ENCODE assay signal across 8 mouse cellular contexts in the genomic region with DNA sequence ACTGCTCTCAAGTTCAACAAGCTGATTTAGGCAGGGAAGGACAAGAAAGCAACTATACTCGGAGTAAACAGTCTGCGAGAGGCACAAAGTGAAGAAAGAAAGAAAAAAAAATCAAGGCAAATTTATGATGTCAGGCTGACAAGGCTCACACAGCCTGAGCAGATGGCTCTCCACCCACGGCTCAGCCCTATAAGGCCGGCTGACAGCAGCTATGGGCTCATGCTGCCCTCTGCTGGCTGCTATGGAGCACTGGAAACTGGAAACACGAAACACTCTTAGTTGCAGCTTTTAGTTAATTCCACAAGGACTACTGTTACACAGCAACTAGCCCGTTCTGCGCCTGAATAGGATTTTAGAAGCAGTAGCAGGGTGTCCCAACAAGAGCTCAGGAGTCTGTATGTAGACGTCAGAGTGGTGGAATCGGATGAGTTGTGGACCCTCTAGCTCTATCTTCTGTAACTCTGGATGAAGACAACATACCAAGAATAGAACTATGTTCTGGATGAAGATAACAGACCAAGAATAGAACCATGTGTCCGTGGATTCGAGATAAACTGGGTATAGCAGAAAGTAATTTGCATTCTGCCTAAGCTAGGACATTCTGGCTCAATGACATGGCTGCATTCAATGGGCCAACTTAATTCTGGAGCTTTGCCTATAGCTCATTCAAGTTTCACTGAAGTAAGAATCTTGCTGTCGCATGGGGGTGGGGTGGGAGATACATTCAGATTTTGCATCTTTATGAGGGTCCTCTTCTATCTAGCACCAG. TPM values are rescaled to one million over a fixed set of nuclear protein-coding genes. Genes with fewer than 3 reads are reported as not detected.
DNase-seq lines count a peak whose midpoint lies in the region; ATAC-seq and TF ChIP-seq lines count a peak whose summit lies in the region.

No protein-coding gene starts in this region.

- H3K27ac ChIP-seq in forebrain, postnatal 0 days (ENCODE audit: low read depth, low read length), result peak overlapping the region; percentile 57
- peak overlapping the region; percentile 59; the same call in 1 of the 2 replicates for H3K27ac ChIP-seq in hindbrain, embryonic 10.5 days
- H3K27ac ChIP-seq in lung, embryonic 15.5 days, result no peak overlapping the region

- 0 out of 2 replicates have a peak overlapping the region, but pooled peaks have one; percentile 10 for H3K9ac ChIP-seq in forebrain, postnatal 0 days
- H3K9ac ChIP-seq in lung, embryonic 15.5 days, result no peak overlapping the region

- WGBS in forebrain, postnatal 0 days, result 20% methylated on average over 12 of the region's 12 CpGs
- WGBS in hindbrain, embryonic 10.5 days, result 32% methylated on average over 12 of the region's 12 CpGs
- WGBS in lung, embryonic 15.5 days, result 23% methylated on average over 12 of the region's 12 CpGs

- peak; percentile 75 for ATAC-seq in Patski
- peak; percentile 96 for ATAC-seq in forebrain, postnatal 0 days
- ATAC-seq in lung, embryonic 15.5 days (ENCODE audit: borderline replicate concordance, extremely low read depth, low FRiP score, low TSS enrichment), result peak; percentile 89; the same call in 1 of the 2 replicates

- in situ Hi-C loops in Patski (cut with MboI; ENCODE audit: low pct_unique_long_range_greater_than_20kb), result loop anchor here (10.0 to 25.0 kb wide), 3 partner anchors 367 to 999 kb away; a partner anchor contains a TSS

- no peak overlapping the region for H3K4me3 ChIP-seq in forebrain, postnatal 0 days (ENCODE audit: low read depth, low read length)
- no peak overlapping the region for H3K4me3 ChIP-seq in hindbrain, embryonic 10.5 days
- no peak overlapping the region for H3K4me3 ChIP-seq in lung, embryonic 15.5 days

- H3K27me3 ChIP-seq in Patski, result no peaks in the 10 kb centered on the region
- H3K27me3 ChIP-seq in forebrain, postnatal 0 days (ENCODE audit: insufficient read depth, low read length), result no peaks in the 10 kb centered on the region
- H3K27me3 ChIP-seq in hindbrain, embryonic 10.5 days (ENCODE audit: insufficient read depth, poor library complexity, severe bottlenecking), result no peaks in the 10 kb centered on the region
- H3K27me3 ChIP-seq in lung, embryonic 15.5 days, result no peaks in the 10 kb centered on the region

- no peaks in the 10 kb centered on the region for H3K9me3 ChIP-seq in forebrain, postnatal 0 days (ENCODE audit: low read length)
- no peaks in the 10 kb centered on the region for H3K9me3 ChIP-seq in hindbrain, embryonic 10.5 days
- H3K9me3 ChIP-seq in lung, embryonic 15.5 days, result no peaks in the 10 kb centered on the region

- POLR2A ChIA-PET in Patski (lab: Charles Lee), result no interaction called here

- CTCF ChIA-PET in Patski (lab: Charles Lee), result interaction anchor here (0.7 to 3.5 kb wide), 16 partner anchors 11 to 679 kb away, joined by 3 to 15 read pairs (median 3); no protein-coding TSS in a partner anchor

- peak; percentile 35 for DNase-seq in Patski (ENCODE audit: low read depth, low spot score)
- DNase-seq in cerebellum, adult 18-20 months, result peak; percentile 76 to 86
- peak; percentile 93 for DNase-seq in forebrain, postnatal 0 days
- peak; percentile 69 for DNase-seq in hindbrain, embryonic 10.5 days (ENCODE audit: low spot score)
- peak; percentile 75 to 79 for DNase-seq in layer of hippocampus, adult 8-10 months (ENCODE audit: low spot score in 2 of 2)
- peak; percentile 50 for DNase-seq in ovary, postnatal 14 days (ENCODE audit: low spot score)
- DNase-seq in urinary bladder, postnatal 36 days (ENCODE audit: low spot score in 2 of 2), result peak; percentile 26 to 35

- peaks cover 43% of the 10 kb centered on the region for H3K36me3 ChIP-seq in forebrain, postnatal 0 days (ENCODE audit: insufficient read depth)
- H3K36me3 ChIP-seq in hindbrain, embryonic 10.5 days, result peaks cover 11% of the 10 kb centered on the region; the same call in 1 of the 2 replicates
- no peaks in the 10 kb centered on the region for H3K36me3 ChIP-seq in lung, embryonic 15.5 days

- H3K4me1 ChIP-seq in forebrain, postnatal 0 days (ENCODE audit: insufficient read depth), result no peaks in the 10 kb centered on the region
- peaks cover 3% of the 10 kb centered on the region; the same call in 1 of the 2 replicates for H3K4me1 ChIP-seq in hindbrain, embryonic 10.5 days (replicated peaks)
- 0 out of 2 replicates have a peak, but pooled peaks cover 4% of the 10 kb centered on the region for H3K4me1 ChIP-seq in lung, embryonic 15.5 days

- no peak overlapping the region for H3K4me2 ChIP-seq in forebrain, postnatal 0 days (ENCODE audit: low read depth)
- H3K4me2 ChIP-seq in lung, embryonic 15.5 days, result no peak overlapping the region

- peak; percentile 93 for TF ChIP-seq CTCF in Patski (IDR thresholded peaks at IDR 0.05)
- TF ChIP-seq CTCF in forebrain, postnatal 0 days (IDR thresholded peaks at IDR 0.05; ENCODE audit: low read depth), result peak; percentile 98

RNA-seq across cellular contexts. Expression of a gene that starts 22.5 kb away (rescaled TPM):
- 35.2 TPM for polyA plus RNA-seq in Patski (2021)
- 8.3 and 9.4 TPM in 2 replicates for total RNA-seq in forebrain, postnatal 0 days (2014; rRNA removed)
- 55.7 and 59.8 TPM in 2 replicates for polyA plus RNA-seq in forebrain, postnatal 0 days (2015; fragmentation: Nextera tagmentation; extraction: Ambion mirVana)
- 61.2 and 69.7 TPM in 2 replicates for polyA plus RNA-seq in hindbrain, embryonic 10.5 days (2016; fragmentation: Nextera tagmentation; extraction: Ambion mirVana)
- 10 to 100 TPM; 26.5 to 37.6 (median 31.4) TPM for total RNA-seq in layer of hippocampus, adult 8-10 months (2022)
- 59.0 and 59.3 TPM in 2 replicates for polyA plus RNA-seq in lung, embryonic 15.5 days (2015; fragmentation: Nextera tagmentation; extraction: Ambion mirVana)

RNA-seq across cellular contexts. Expression of a gene that starts 26.9 kb away (rescaled TPM):
- polyA plus RNA-seq in Patski (2021), result 219 TPM
- total RNA-seq in forebrain, postnatal 0 days (2014; rRNA removed), result 120 TPM in 2 replicates
- polyA plus RNA-seq in forebrain, postnatal 0 days (2015; fragmentation: Nextera tagmentation; extraction: Ambion mirVana), result 136 and 142 TPM in 2 replicates
- polyA plus RNA-seq in hindbrain, embryonic 10.5 days (2016; fragmentation: Nextera tagmentation; extraction: Ambion mirVana), result 176 and 214 TPM in 2 replicates
- total RNA-seq in layer of hippocampus, adult 8-10 months (2022), result 100 to 1,000 TPM; 138 to 153 (median 143) TPM
- polyA plus RNA-seq in lung, embryonic 15.5 days (2015; fragmentation: Nextera tagmentation; extraction: Ambion mirVana), result 185 and 188 TPM in 2 replicates

Comparison
In these comparisons a context has a peak if more than half of its experiments do, and no peak if none do; other contexts are left out.
1. DNase-seq: peak in every context shown above with its lines; median percentile 93 in forebrain, postnatal 0 days; 81 in cerebellum, adult 18-20 months; 77 in layer of hippocampus, adult 8-10 months; 69 in hindbrain, embryonic 10.5 days; 50 in ovary, postnatal 14 days; 35 in Patski; 30 in urinary bladder, postnatal 36 days.